9 mouse cellular contexts compared by ENCODE assay signal in genomic region chr1:135725936-135726335, GRCm38 (mm10). TPM values are rescaled to one million over a fixed set of nuclear protein-coding genes. Genes with fewer than 3 reads are reported as not detected.
DNase-seq lines count a peak whose midpoint lies in the region; ATAC-seq lines count a peak whose summit lies in the region.
"Had no signal": no experiment of that assay in that cellular context is flagged by ENCODE, and none has a peak within 500 bp of the region (broad histone marks: within the 10 kb centered on the region; RNA-seq: fewer than 3 reads in every experiment).

No protein-coding gene starts in this region.

- peak; percentile 54 for ATAC-seq in activated CD4-positive, CD25-positive, alpha-beta regulatory T cell, adult 4 months
- ATAC-seq in inflammation-experienced regulatory T-cells, adult 6 months: peak; percentile 71
- ATAC-seq in megakaryocyte-erythroid progenitor cell, adult 5-6 weeks (replicated peaks; ENCODE audit: low FRiP score, low TSS enrichment, poor library complexity, severe bottlenecking): peak; percentile 14; the same call in 1 of the 2 replicates

- DNase-seq in kidney, adult 9 months: peak; percentile 65
- no peak for DNase-seq in kidney, adult 18-20 months
- no peak for DNase-seq in frontal cortex, postnatal 25 days (ENCODE audit: low spot score in 2 of 2)
- no peak for DNase-seq in cerebellum, postnatal 4 days (ENCODE audit: low spot score in 2 of 2)
- DNase-seq in frontal cortex, postnatal 14 days (ENCODE audit: low spot score in 2 of 2): no peak
- DNase-seq: cerebellum, adult 11-12 months had no signal

RNA-seq across cellular contexts. Expression of gene Csrp1, which starts 6.1 kb away (rescaled TPM):
- 10 to 100 TPM; 14.5 to 35.2 TPM for polyA plus RNA-seq in activated CD4-positive, CD25-positive, alpha-beta regulatory T cell, adult 4 months (2017; shearing (Covaris generic))
- polyA plus RNA-seq in inflammation-experienced regulatory T-cells, adult 6 months (2017; shearing (Covaris generic)): 10 to 100 TPM; 19.5 to 31.9 (median 26.9) TPM
- total RNA-seq in megakaryocyte-erythroid progenitor cell, adult 5-6 weeks (2014; fragmentation: Nextera tagmentation): 77.6 and 100 TPM in 2 replicates
- 91.4 and 112 TPM in 2 replicates for total RNA-seq in megakaryocyte-erythroid progenitor cell, adult 5-6 weeks (2017)

RNA-seq across cellular contexts. Expression of gene Phlda3, which starts 40.0 kb away (rescaled TPM):
- 1 to 10 TPM; 1.9 to 3.8 TPM for polyA plus RNA-seq in activated CD4-positive, CD25-positive, alpha-beta regulatory T cell, adult 4 months (2017; shearing (Covaris generic))
- polyA plus RNA-seq in inflammation-experienced regulatory T-cells, adult 6 months (2017; shearing (Covaris generic)): 1 to 10 TPM in 1 of 3 experiments, under 1 TPM in 1, not detected in 1; 0.94 to 7.2 TPM
- 1.8 and 7.6 TPM in 2 replicates for total RNA-seq in megakaryocyte-erythroid progenitor cell, adult 5-6 weeks (2014; fragmentation: Nextera tagmentation)
- total RNA-seq in megakaryocyte-erythroid progenitor cell, adult 5-6 weeks (2017): 0.94 and 2.1 TPM in 2 replicates

RNA-seq across cellular contexts. Expression of gene Tnni1, which starts 53.3 kb away (rescaled TPM):
- not detected for polyA plus RNA-seq in activated CD4-positive, CD25-positive, alpha-beta regulatory T cell, adult 4 months (2017; shearing (Covaris generic))
- polyA plus RNA-seq in inflammation-experienced regulatory T-cells, adult 6 months (2017; shearing (Covaris generic)): not detected
- 5.4 TPM in 1 of 2 replicates, not detected in the other for total RNA-seq in megakaryocyte-erythroid progenitor cell, adult 5-6 weeks (2014; fragmentation: Nextera tagmentation)
- total RNA-seq in megakaryocyte-erythroid progenitor cell, adult 5-6 weeks (2017): 0.46 TPM in 1 of 2 replicates, not detected in the other

Comparison
In these comparisons a context has a peak if more than half of its experiments do, and no peak if none do; other contexts are left out.
1. ATAC-seq: peak in every context shown above with its lines; median percentile 71 in inflammation-experienced regulatory T-cells, adult 6 months; 54 in activated CD4-positive, CD25-positive, alpha-beta regulatory T cell, adult 4 months; 14 in megakaryocyte-erythroid progenitor cell, adult 5-6 weeks.